Mouse (Mus musculus) frontal cortex, postnatal 36 days (tissue): ENCODE data around the gene Btbd18.

ENCODE experiments used
- DNase-seq, 2 experiments: peaks; one replicate each; pipeline ENCODE4 v3.0.0; 2022; ENCODE audit warnings: low spot score in 2 of 2

Btbd18 gene

GRCm38 (mm10) chr2:84703497-84703896 lies 44.6 kb downstream of the Btbd18 start:
- DNase-seq: no peak

- no peak for DNase-seq
These were observed 45.5 kb downstream of the Btbd18 start for GRCm38 (mm10) chr2:84704329-84704728.

- DNase-seq: no peak
These were observed 46.4 kb downstream of the Btbd18 start for GRCm38 (mm10) chr2:84705295-84705694.

GRCm38 (mm10) chr2:84707523-84707922 lies 48.6 kb downstream of the Btbd18 start:
- DNase-seq: no peak

GRCm38 (mm10) chr2:84711898-84712297 lies 53.0 kb downstream of the Btbd18 start:
- no peak for DNase-seq

GRCm38 (mm10) chr2:84714422-84714810 lies 55.5 kb downstream of the Btbd18 start:
- peak in 1 of 2 experiments; percentile 38 for DNase-seq

- DNase-seq: peak; percentile 98
These were observed 56.1 kb downstream of the Btbd18 start, which contains the start of gene Zdhhc5 for GRCm38 (mm10) chr2:84714811-84715561. Zdhhc5 (minus strand) TSS chr2:84715180.

GRCm38 (mm10) chr2:84715562-84716361 lies 56.9 kb downstream of the Btbd18 start:
- DNase-seq: peak; percentile 76 to 77

- no peak for DNase-seq
These were observed 57.8 kb downstream of the Btbd18 start for GRCm38 (mm10) chr2:84716423-84717355.

GRCm38 (mm10) chr2:84717357-84717756 lies 58.5 kb downstream of the Btbd18 start:
- no peak for DNase-seq
